Mouse (Mus musculus): ENCODE measurements around the gene Apela. TPM values are rescaled to one million over a fixed set of nuclear protein-coding genes. Genes with fewer than 3 reads are reported as not detected.
"Not testable (repeated sequence)": the region's sequence is repeated elsewhere in the genome, so short reads cannot be mapped to it uniquely, and the experiment has no call there.

The Apela gene
- polyA plus RNA-seq, 1 experiment = 0.28 TPM

DNA sequence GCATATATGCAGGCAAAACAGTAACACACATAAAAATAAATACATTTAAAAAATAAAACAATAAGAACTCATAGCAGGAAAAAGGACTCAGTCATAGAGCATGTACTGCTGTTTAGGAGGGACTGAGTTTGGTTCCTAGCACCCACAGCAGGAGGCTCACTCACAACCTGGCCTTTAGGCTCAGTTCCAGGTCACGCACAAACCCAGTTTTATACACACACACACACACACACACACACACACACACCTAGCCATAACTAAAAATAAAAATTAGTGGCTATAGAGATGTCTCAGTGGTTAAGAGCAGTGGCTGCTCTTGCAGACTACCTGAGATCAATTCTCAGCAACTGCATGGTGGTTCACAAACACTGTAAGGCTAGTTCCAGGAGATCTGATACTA lies 5.0 kb downstream of the Apela start:
- TF ChIP-seq CTCF (IDR thresholded peaks at IDR 0.05; ENCODE audit: borderline replicate concordance, control insufficient read depth, extremely low read depth, insufficient read depth, low read length, poor library complexity) (no peak), POLR2A (IDR thresholded peaks at IDR 0.05; ENCODE audit: control insufficient read depth, extremely low read depth, insufficient read depth, low read length, poor library complexity) (no peak)
- Histone ChIP-seq H3K4me3 (ENCODE audit: control insufficient read depth, insufficient read depth, low read length) (no peak overlapping the region), H3K36me3 (ENCODE audit: control insufficient read depth, insufficient read depth, low read length) (no peaks in the 10 kb centered on the region), H3K27ac (ENCODE audit: control insufficient read depth, insufficient read depth, low read length) (no peak overlapping the region), H3K4me1 (replicated peaks; ENCODE audit: control insufficient read depth, insufficient read depth, low read length) (no peaks in the 10 kb centered on the region), H3K27me3 (ENCODE audit: control insufficient read depth, insufficient read depth, low read length) (no peaks in the 10 kb centered on the region)
- no peak for DNase-seq
- 96% methylated on average over 1 of the region's 1 CpGs for WGBS

DNA sequence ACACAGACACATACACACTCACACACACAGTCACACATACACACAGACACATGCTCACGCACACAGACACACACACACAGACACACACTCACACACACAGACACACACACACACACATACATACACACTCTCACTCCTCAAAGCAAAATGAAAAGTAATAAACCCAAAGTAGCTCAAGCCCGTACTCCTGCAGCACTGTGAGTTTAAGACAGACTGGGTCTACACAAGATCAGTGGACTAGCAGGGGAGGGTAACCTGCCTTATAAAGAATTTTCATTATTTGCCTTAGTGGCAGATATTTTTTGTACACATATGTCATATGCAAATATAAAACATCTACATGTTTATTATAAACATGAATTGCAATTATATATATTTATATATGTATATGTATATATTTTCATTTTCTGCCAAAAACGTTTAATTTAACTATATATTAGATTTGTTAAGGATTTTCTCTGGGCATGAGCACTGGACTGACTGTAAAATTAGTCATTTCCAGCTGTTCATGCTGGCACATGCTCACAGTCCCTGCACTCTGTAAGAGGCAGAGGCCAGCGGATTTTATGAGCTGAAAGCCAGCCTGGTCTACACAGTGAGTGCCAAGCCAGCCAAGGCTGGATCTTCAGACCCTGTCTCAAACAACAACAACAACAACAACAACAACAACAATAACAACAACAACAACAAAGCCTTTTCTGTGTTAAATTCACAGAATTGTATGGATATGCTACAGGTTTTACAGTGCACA lies 6.2 kb downstream of the Apela start:
- TF ChIP-seq POLR2A (IDR thresholded peaks at IDR 0.05; ENCODE audit: control insufficient read depth, extremely low read depth, insufficient read depth, low read length, poor library complexity) (no peak), CTCF (IDR thresholded peaks at IDR 0.05; ENCODE audit: borderline replicate concordance, control insufficient read depth, extremely low read depth, insufficient read depth, low read length, poor library complexity) (no peak)
- H3K4me1 ChIP-seq (replicated peaks; ENCODE audit: control insufficient read depth, insufficient read depth, low read length) = no peaks in the 10 kb centered on the region
- DNase-seq = no peak
- no peaks in the 10 kb centered on the region for H3K27me3 ChIP-seq (ENCODE audit: control insufficient read depth, insufficient read depth, low read length)
- no peaks in the 10 kb centered on the region for H3K36me3 ChIP-seq (ENCODE audit: control insufficient read depth, insufficient read depth, low read length)
- H3K4me3 ChIP-seq (ENCODE audit: control insufficient read depth, insufficient read depth, low read length) = no peak overlapping the region
- H3K27ac ChIP-seq (ENCODE audit: control insufficient read depth, insufficient read depth, low read length) = no peak overlapping the region
- 85% methylated on average over 4 of the region's 4 CpGs for WGBS

GRCm38 (mm10) chr8:65029776-65030175 lies 7.4 kb downstream of the Apela start:
- H3K4me1 ChIP-seq (replicated peaks; ENCODE audit: control insufficient read depth, insufficient read depth, low read length) = no peaks in the 10 kb centered on the region
- 92% methylated on average over 4 of the region's 4 CpGs for WGBS
- DNase-seq = no peak
- H3K27ac ChIP-seq (ENCODE audit: control insufficient read depth, insufficient read depth, low read length) = no peak overlapping the region
- no peaks in the 10 kb centered on the region for H3K36me3 ChIP-seq (ENCODE audit: control insufficient read depth, insufficient read depth, low read length)
- H3K27me3 ChIP-seq (ENCODE audit: control insufficient read depth, insufficient read depth, low read length) = no peaks in the 10 kb centered on the region
- no peak overlapping the region for H3K4me3 ChIP-seq (ENCODE audit: control insufficient read depth, insufficient read depth, low read length)
- TF ChIP-seq CTCF (IDR thresholded peaks at IDR 0.05; ENCODE audit: borderline replicate concordance, control insufficient read depth, extremely low read depth, insufficient read depth, low read length, poor library complexity) = no peak
- no peak for TF ChIP-seq POLR2A (IDR thresholded peaks at IDR 0.05; ENCODE audit: control insufficient read depth, extremely low read depth, insufficient read depth, low read length, poor library complexity)

DNA sequence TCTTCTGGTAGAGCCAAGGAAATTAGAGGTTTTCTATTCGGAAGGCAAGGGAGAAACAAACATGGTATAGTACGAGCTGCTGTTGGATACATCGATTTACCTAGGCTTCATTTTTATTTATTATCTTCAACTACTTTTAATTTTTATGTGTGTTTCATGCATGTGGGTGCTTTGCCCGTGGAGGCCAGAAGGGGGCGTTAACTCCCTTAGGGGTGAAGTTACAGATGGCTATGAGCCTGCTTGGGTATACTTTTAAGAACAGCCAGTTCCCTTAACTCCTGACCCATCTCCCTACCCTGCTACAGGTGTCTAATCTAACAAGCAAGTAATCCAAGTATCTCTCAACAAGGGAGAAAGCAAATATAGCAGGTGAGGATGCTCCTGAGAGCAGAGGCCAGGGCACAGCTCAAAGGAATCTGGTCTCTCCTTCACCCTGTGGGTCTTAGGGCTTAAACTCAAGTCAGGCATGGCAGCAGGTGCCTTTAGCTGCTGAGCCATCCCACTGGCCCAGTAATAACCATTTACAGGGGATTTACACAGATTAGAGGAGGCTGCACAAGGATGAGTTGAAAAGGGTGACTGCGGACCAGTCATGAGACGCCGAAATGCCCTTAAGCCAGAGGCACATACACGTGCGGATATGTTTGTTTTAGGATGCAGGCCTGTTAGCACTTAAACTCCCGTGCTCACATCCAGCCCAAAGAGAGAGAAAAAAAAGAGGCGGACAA lies 8.0 kb downstream of the Apela start:
- no peak overlapping the region for H3K27ac ChIP-seq (ENCODE audit: control insufficient read depth, insufficient read depth, low read length)
- TF ChIP-seq CTCF (IDR thresholded peaks at IDR 0.05; ENCODE audit: borderline replicate concordance, control insufficient read depth, extremely low read depth, insufficient read depth, low read length, poor library complexity) (no peak), POLR2A (IDR thresholded peaks at IDR 0.05; ENCODE audit: control insufficient read depth, extremely low read depth, insufficient read depth, low read length, poor library complexity) (no peak)
- DNase-seq = no peak
- no peaks in the 10 kb centered on the region for H3K36me3 ChIP-seq (ENCODE audit: control insufficient read depth, insufficient read depth, low read length)
- no peaks in the 10 kb centered on the region for H3K27me3 ChIP-seq (ENCODE audit: control insufficient read depth, insufficient read depth, low read length)
- WGBS = 91% methylated on average over 12 of the region's 12 CpGs
- no peaks in the 10 kb centered on the region for H3K4me1 ChIP-seq (replicated peaks; ENCODE audit: control insufficient read depth, insufficient read depth, low read length)
- H3K4me3 ChIP-seq (ENCODE audit: control insufficient read depth, insufficient read depth, low read length) = no peak overlapping the region

GRCm38 (mm10) chr8:65022485-65022884 lies 14.7 kb downstream of the Apela start:
- Histone ChIP-seq H3K4me3 (ENCODE audit: control insufficient read depth, insufficient read depth, low read length) (no peak overlapping the region), H3K27ac (ENCODE audit: control insufficient read depth, insufficient read depth, low read length) (no peak overlapping the region), H3K27me3 (ENCODE audit: control insufficient read depth, insufficient read depth, low read length) (no peaks in the 10 kb centered on the region; the same call in 1 of the 2 replicates), H3K4me1 (replicated peaks; ENCODE audit: control insufficient read depth, insufficient read depth, low read length) (no peaks in the 10 kb centered on the region), H3K36me3 (ENCODE audit: control insufficient read depth, insufficient read depth, low read length) (no peaks in the 10 kb centered on the region)
- peak; percentile 53 for DNase-seq
- 50% methylated on average over 8 of the region's 8 CpGs for WGBS
- TF ChIP-seq POLR2A (IDR thresholded peaks at IDR 0.05; ENCODE audit: control insufficient read depth, extremely low read depth, insufficient read depth, low read length, poor library complexity) = no peak

DNA sequence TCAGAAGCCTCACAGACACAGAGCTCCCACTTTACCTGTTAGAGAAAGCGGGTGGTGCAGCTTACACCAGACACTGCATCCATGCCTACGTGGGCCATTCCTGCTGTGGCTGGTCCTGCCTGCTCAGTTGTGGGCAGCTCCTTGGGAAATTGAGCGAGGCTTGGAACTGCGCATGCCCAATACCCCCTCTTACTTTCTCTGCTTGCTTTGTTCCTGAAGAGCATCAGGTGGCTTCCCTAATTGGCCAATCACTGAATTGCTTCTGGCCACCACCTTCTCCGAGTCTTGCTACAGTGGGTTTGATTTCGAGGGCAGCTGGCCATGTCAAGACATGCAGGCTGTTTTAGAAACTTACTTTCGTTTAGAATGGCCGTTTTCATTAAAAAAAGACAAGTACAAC lies 18.7 kb downstream of the Apela start, which contains the start of the genes Trim61 and Trim60:
Gene Trim61 (minus strand): TSS at position 101 of the 400 bp plus-strand sequence.
Gene Trim60 (minus strand): TSS at position 162 of the 400 bp plus-strand sequence.
- no peak within 1 kb of the TSS for H3K4me3 ChIP-seq (ENCODE audit: control insufficient read depth, insufficient read depth, low read length)
- no peak for TF ChIP-seq POLR2A (IDR thresholded peaks at IDR 0.05; ENCODE audit: control insufficient read depth, extremely low read depth, insufficient read depth, low read length, poor library complexity)
- TF ChIP-seq CTCF (IDR thresholded peaks at IDR 0.05; ENCODE audit: borderline replicate concordance, control insufficient read depth, extremely low read depth, insufficient read depth, low read length, poor library complexity) = no peak
- no peak for DNase-seq
- H3K4me1 ChIP-seq (replicated peaks; ENCODE audit: control insufficient read depth, insufficient read depth, low read length) = no peaks in the 10 kb centered on the region
- 90% methylated on average over 8 of the region's 8 CpGs for WGBS
- no peaks in the 10 kb centered on the region for H3K36me3 ChIP-seq (ENCODE audit: control insufficient read depth, insufficient read depth, low read length)
- H3K27ac ChIP-seq (ENCODE audit: control insufficient read depth, insufficient read depth, low read length) = no peak within 1 kb of the TSS
- H3K27me3 ChIP-seq (ENCODE audit: control insufficient read depth, insufficient read depth, low read length) = no peaks in the 10 kb centered on the region; the same call in 1 of the 2 replicates

DNA sequence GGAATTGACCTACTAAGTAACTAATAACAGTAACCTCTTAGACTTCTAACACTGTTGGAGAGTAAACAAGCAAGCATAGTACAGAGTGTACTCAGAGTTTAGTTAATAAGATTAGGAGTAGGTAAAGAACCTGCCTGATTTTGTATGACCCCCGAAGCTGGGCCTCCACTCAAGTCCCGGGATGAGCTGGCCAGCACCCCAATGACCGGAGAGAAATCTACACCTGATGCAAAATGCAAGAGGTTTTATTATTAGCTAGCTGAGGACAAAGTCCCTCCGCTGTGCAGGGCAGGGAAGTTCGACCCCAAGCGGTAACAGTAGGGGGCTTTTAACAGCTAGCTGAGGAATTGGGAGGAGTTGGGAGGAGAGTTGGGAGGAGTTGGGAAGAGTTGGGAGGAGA lies 29.5 kb downstream of the Apela start:
- DNase-seq; H3K4me1 ChIP-seq (replicated peaks; ENCODE audit: control insufficient read depth, insufficient read depth, low read length); H3K36me3 ChIP-seq (ENCODE audit: control insufficient read depth, insufficient read depth, low read length); H3K4me3 ChIP-seq (ENCODE audit: control insufficient read depth, insufficient read depth, low read length); H3K27ac ChIP-seq (ENCODE audit: control insufficient read depth, insufficient read depth, low read length); H3K27me3 ChIP-seq (ENCODE audit: control insufficient read depth, insufficient read depth, low read length): not testable (repeated sequence)
- 94% methylated on average over 6 of the region's 6 CpGs for WGBS

Measured in thymus, adult 2 months (tissue).